Mouse (Mus musculus) kidney, adult 2 months (tissue): ENCODE data around the gene Pidd1. TPM values are rescaled to one million over a fixed set of nuclear protein-coding genes. Genes with fewer than 3 reads are reported as not detected.

Experiments
- DNase-seq: peaks from one replicate; pipeline ENCODE4 v3.0.0; 2021
- H3K27ac ChIP-seq: fragments of 200-500 bp; 2 replicates; pipeline ENCODE4 v1.5.1; 2012; ENCODE audit warnings: low read depth, low read length, control low read depth, inconsistent platforms; ENCODE audit not compliant: insufficient read depth
- H3K27me3 ChIP-seq: fragments of 200-500 bp; replicated peaks from 2 replicates; pipeline ENCODE4 v1.6.1; 2012; ENCODE audit warnings: mild to moderate bottlenecking, moderate library complexity, low read length, inconsistent platforms; ENCODE audit not compliant: control insufficient read depth, insufficient read depth
- H3K36me3 ChIP-seq: fragments of 200-500 bp; 2 replicates; pipeline ENCODE4 v1.6.1; 2012; ENCODE audit warnings: mild to moderate bottlenecking, moderate library complexity, low read length, inconsistent platforms; ENCODE audit not compliant: control insufficient read depth, insufficient read depth
- H3K4me1 ChIP-seq: fragments of 200-500 bp; 2 replicates; pipeline ENCODE4 v1.6.1; 2011; ENCODE audit warnings: low read length; ENCODE audit not compliant: control insufficient read depth, insufficient read depth
- H3K4me3 ChIP-seq: fragments of 200-500 bp; 2 replicates; pipeline ENCODE4 v1.5.1; 2011; ENCODE audit warnings: mild to moderate bottlenecking, low read depth, low read length, control low read depth; ENCODE audit not compliant: insufficient read depth
- CTCF ChIP-seq: fragments of 200-500 bp; conservative IDR thresholded peaks from 2 replicates; pipeline ENCODE4 v1.5.1; 2011; ENCODE audit warnings: low read depth, mild to moderate bottlenecking, control low read depth, low read length, moderate library complexity, mixed read lengths; ENCODE audit not compliant: insufficient read depth, insufficient read length
- POLR2A ChIP-seq: fragments of 200-500 bp; IDR thresholded peaks from one replicate; pipeline ENCODE4 v1.6.1; 2011; ENCODE audit warnings: low read depth, low read length, control low read depth
- WGBS: fragments of 180-500 bp; shearing (Covaris S2); methylation state at CpG from one replicate; pipeline ENCODE4 v1.1.7; 2018; 5-methylcytosine and 5-hydroxymethylcytosine counted together
- polyA plus RNA-seq: library from polyadenylated mRNA; depleted of rRNA; stranded (reverse); fragments of >200 nt; gene quantifications from 2 replicates; pipeline ENCODE4 v1.2.3, GENCODE M21; 2012

The Pidd1 gene
- polyA plus RNA-seq, 1 experiment, result 4.5 TPM

- no peaks in the 10 kb centered on the region for H3K27me3 ChIP-seq
- DNase-seq, result peak; percentile 97
- WGBS, result under 1% methylated on average over 52 of the region's 52 CpGs
- H3K27ac ChIP-seq, result peak within 1 kb of the TSS; percentile 98
- H3K36me3 ChIP-seq, result no peaks in the 10 kb centered on the region
- peak within 1 kb of the TSS; percentile 99 for H3K4me3 ChIP-seq
- no peak for TF ChIP-seq CTCF
- peak; percentile 70 for TF ChIP-seq POLR2A
- peaks cover 30% of the 10 kb centered on the region for H3K4me1 ChIP-seq
Observed at GRCm38 (mm10) chr7:141467230-141468030, 23.6 kb upstream of the Pidd1 start, which contains the start of gene Cd151. Cd151 (plus strand) TSS chr7:141467392.

GRCm38 (mm10) chr7:141466607-141467148 lies 22.9 kb upstream of the Pidd1 start:
- Histone ChIP-seq H3K27ac (peak overlapping the region; percentile 83), H3K4me3 (peak overlapping the region; percentile 32), H3K27me3 (no peaks in the 10 kb centered on the region), H3K4me1 (peaks cover 31% of the 10 kb centered on the region), H3K36me3 (no peaks in the 10 kb centered on the region)
- DNase-seq, result no peak
- no peak for TF ChIP-seq CTCF
- TF ChIP-seq POLR2A, result no peak
- WGBS, result 54% methylated on average over 10 of the region's 10 CpGs

GRCm38 (mm10) chr7:141466045-141466394 lies 22.2 kb upstream of the Pidd1 start:
- no peak for TF ChIP-seq POLR2A
- no peak for TF ChIP-seq CTCF
- Histone ChIP-seq H3K4me3 (no peak overlapping the region), H3K4me1 (peaks cover 31% of the 10 kb centered on the region), H3K27ac (no peak overlapping the region), H3K36me3 (no peaks in the 10 kb centered on the region), H3K27me3 (no peaks in the 10 kb centered on the region)
- DNase-seq, result peak; percentile 31
- 75% methylated on average over 7 of the region's 7 CpGs for WGBS

- H3K4me1 ChIP-seq, result peaks cover 31% of the 10 kb centered on the region
- H3K27me3 ChIP-seq, result no peaks in the 10 kb centered on the region
- no peak overlapping the region for H3K27ac ChIP-seq
- TF ChIP-seq CTCF (no peak), POLR2A (no peak)
- no peak overlapping the region for H3K4me3 ChIP-seq
- DNase-seq, result no peak
- H3K36me3 ChIP-seq, result no peaks in the 10 kb centered on the region
- WGBS, result 54% methylated on average over 9 of the region's 10 CpGs
Observed at GRCm38 (mm10) chr7:141465388-141466044, 21.7 kb upstream of the Pidd1 start.

- H3K27me3 ChIP-seq, result no peaks in the 10 kb centered on the region
- no peaks in the 10 kb centered on the region for H3K36me3 ChIP-seq
- peak overlapping the region; percentile 25; the same call in 1 of the 2 replicates for H3K27ac ChIP-seq
- peak; percentile 68 for DNase-seq
- H3K4me1 ChIP-seq, result peaks cover 27% of the 10 kb centered on the region
- peak overlapping the region; percentile 29; the same call in 1 of the 2 replicates for H3K4me3 ChIP-seq
- 36% methylated on average over 38 of the region's 38 CpGs for WGBS
- TF ChIP-seq POLR2A (no peak), CTCF (no peak)
Observed at GRCm38 (mm10) chr7:141464603-141465201, 20.9 kb upstream of the Pidd1 start.

- peak; percentile 86 for DNase-seq
- peak overlapping the region; percentile 29; the same call in 1 of the 2 replicates for H3K4me3 ChIP-seq
- WGBS, result 62% methylated on average over 12 of the region's 12 CpGs
Observed at GRCm38 (mm10) chr7:141463824-141464602, 20.2 kb upstream of the Pidd1 start.

More at GRCm38 (mm10) chr7:141463824-141464602, 20.2 kb upstream of the Pidd1 start:
- no peaks in the 10 kb centered on the region for H3K36me3 ChIP-seq
- H3K27ac ChIP-seq, result peak overlapping the region; percentile 34
- H3K4me1 ChIP-seq, result peaks cover 20% of the 10 kb centered on the region
- H3K27me3 ChIP-seq, result no peaks in the 10 kb centered on the region
- no peak for TF ChIP-seq CTCF
- no peak for TF ChIP-seq POLR2A
